Mouse (Mus musculus) liver, adult 2 months (tissue): ENCODE results near the gene Nrd1.

Experiments used
- CTCF ChIP-seq: fragments of 200-500 bp; IDR thresholded peaks from 2 replicates; pipeline ENCODE4 v1.5.1; 2011; ENCODE audit warnings: low read depth, low read length, control low read depth
- POLR2A ChIP-seq: fragments of 200-500 bp; IDR thresholded peaks from 2 replicates; pipeline ENCODE4 v1.6.1; 2011; ENCODE audit warnings: low read length, control low read depth; ENCODE audit not compliant: insufficient read depth; ENCODE audit errors: extremely low read depth

GRCm38 (mm10) chr4:108987473-108987842 is 13.0 kb upstream of the Nrd1 start:
- TF ChIP-seq CTCF: no peak
- TF ChIP-seq POLR2A: no peak
